Mouse (Mus musculus): Measurements from ENCODE around the gene Tex12.

GRCm38 (mm10) chr9:50527860-50528259 lies 33.3 kb downstream of the Tex12 start:
- no peak for TF ChIP-seq MAZ (IDR thresholded peaks at IDR 0.05; ENCODE audit: low read depth, low read length)
- no peak for TF ChIP-seq CTCF (IDR thresholded peaks at IDR 0.05 in 2 of 3, conservative IDR thresholded peaks at IDR 0.05 in 1 of 3; ENCODE audit: control insufficient read depth in 1 of 3, insufficient read depth in 1 of 3, low read depth in 2 of 3, low read length in 3 of 3, poor library complexity in 1 of 3, severe bottlenecking in 1 of 3)
- no peak for TF ChIP-seq CHD1 (IDR thresholded peaks at IDR 0.05; ENCODE audit: low read depth, low read length)
- TF ChIP-seq ETS1 (IDR thresholded peaks at IDR 0.05; ENCODE audit: low read depth, low read length): no peak
- no peak for TF ChIP-seq POLR2A (IDR thresholded peaks at IDR 0.05; ENCODE audit: control insufficient read depth in 1 of 2, insufficient read depth in 1 of 2, low read depth in 1 of 2, low read length in 2 of 2, poor library complexity in 1 of 2)
- no peak for TF ChIP-seq GABPA (IDR thresholded peaks at IDR 0.05; ENCODE audit: low read depth, low read length)
